Mouse (Mus musculus): Measurements from ENCODE around the gene Crim1.
A peak's percentile ranks its signal among the peaks of the same experiment; 100 is the strongest.

Crim1 gene

DNA sequence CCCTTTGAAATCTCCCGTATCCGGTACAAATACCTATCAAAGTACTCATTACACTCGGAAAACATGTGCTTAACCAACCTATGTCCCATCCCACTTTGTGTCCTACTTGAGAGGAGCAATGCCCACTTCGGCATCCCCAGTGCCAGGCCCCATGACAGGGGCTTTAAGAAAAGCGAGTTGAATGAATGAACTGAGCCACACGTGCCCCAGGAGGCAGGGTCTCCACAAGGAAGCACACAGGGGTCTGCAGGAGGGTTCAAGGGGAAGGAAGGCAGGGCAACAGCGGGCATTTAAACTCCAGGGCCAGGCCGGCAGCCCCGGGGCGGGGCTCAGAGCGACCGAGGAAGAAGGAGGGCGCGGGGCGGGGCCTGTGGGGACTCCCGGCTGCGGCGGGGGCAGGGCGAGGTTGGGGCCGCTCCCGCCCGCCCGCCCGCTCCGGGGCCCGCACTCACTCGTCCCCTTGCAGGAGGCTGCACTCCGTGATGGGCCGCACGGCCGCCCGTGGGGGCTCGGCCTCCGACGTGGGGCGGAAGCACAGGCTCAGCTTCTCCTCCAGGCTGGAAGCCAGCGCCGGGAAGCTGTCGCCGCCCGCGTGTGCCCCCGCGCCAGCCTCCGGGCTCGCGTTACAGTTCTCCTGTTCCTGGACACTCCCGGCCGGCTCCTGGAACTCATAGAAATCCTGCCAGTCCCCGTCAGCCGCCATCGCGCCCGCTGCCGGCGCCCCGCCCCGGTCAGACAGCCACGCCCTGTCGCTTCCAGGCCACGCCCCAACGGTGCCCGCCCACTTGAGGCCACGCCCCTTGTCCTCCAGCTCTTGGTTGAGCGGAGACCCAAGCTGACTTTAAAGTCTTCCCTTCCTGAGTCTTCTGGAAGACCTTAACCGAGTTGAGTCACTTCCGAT, 217.6 kb downstream of the Crim1 start, which contains the start of gene Fez2:
Gene Fez2 (minus strand): TSS at position 772 of the 901 bp plus-strand sequence.
- DNase-seq (ENCODE audit: low read depth, low spot score) = peak; percentile 91

- no peak for DNase-seq (ENCODE audit: low read depth, low spot score)
Observed at GRCm38 (mm10) chr17:78419216-78419615, 219.2 kb downstream of the Crim1 start.

- no peak for DNase-seq (ENCODE audit: low read depth, low spot score)
Observed at GRCm38 (mm10) chr17:78425026-78425425, 225.0 kb downstream of the Crim1 start.

Measured in brain, adult 2 months (tissue).